Mouse (Mus musculus) urinary bladder, postnatal 25 days (tissue): ENCODE results near the gene Hs6st3.
"Not testable (repeated sequence)": the region's sequence is repeated elsewhere in the genome, so short reads cannot be mapped to it uniquely, and the experiment has no call there.

ENCODE experiments used
- DNase-seq: peaks from one replicate; pipeline ENCODE4 v3.0.0; 2022; ENCODE audit warnings: low spot score

Gene Hs6st3

DNA sequence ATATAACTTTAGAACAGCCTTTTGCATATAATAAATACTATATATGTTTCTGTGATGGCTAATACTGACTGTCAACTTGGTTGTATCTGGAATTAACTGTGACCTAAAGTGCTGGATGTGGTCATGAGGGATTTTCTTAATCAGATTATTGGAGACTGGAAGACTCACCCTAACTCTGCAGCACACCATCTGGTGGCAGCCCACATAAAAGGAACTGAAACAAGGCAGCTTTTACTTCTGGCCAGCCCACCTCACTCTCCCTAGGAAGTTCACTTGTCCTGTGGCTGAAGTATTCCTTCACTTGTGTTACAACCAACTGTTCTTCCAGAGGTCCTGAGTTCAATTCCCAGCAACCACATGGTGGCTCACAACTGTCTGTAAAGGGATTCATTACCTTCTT, 313.5 kb downstream of the Hs6st3 start:
- no peak for DNase-seq

DNA sequence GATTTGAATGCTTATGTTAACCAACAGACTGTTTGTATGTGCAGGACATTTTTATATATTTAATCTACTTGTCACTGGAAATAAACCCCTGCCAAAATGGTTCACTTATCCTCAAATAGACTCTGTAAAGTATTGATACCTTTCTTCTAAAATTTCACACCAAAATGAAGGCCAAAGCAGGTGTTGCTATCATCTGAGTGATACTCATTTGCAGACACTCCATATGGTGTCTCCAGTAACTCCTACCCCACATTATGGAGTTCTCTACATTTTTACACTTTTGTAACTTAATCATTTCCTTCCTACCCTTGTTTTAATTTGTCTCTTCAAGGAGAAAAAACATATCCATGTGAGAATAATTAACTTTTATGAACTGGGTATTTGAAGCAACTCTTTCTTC, 314.2 kb downstream of the Hs6st3 start:
- DNase-seq: no peak

DNA sequence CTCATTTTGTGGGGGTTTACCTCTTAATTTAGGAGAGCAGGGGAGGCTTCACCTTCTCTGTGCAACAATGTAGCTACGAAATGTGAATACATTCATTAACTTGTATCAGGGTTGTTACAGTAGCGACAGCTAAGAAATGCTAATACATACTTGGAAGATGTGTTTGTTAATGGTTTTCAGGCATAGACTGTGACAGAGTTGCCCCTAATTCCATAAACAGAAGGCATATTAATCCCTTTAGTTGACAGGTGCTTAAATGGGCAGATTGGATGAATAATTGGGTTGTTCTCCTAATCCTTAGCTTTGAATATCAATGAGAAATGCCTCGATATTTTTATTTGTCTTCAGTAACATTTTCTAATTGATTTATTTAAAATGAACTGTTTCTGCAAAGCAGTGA, 314.7 kb downstream of the Hs6st3 start:
- no peak for DNase-seq

DNA sequence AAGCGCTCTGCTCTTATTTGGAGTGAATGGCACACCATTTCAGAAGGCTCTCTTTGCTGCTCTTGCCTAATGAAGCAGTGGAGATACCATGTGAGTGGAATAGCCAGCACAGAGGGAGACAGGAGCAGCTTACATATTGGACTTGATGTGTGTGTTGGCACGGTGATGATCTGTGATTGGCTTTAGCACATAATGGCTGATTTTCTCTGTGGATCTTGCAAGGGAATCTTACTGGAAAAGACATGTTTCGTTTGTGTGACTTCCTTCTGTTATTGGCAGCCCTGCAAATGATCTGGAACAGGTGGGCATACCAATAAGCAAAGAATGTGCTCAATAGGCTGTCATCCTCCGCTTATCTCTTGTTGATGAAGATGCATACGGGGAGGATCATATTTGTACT, 326.2 kb downstream of the Hs6st3 start:
- no peak for DNase-seq

DNA sequence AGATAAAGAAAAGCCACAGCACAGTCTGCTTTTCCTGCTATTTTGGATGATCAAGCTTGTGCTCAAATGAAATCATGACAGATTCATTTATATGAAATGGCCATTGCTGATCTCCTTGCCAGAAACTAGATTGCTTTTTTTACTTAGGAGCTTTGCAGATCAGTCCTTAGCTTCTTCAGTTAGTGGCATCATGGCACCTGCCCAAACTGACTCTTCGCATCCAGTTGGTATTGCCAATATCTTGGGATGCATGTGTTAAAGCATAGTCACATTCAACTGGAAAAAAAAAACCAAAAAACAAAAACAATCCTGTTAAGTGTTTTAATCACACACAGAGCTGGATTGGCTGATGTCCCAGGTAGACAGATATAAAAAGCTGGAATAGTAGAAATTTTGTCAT, 326.7 kb downstream of the Hs6st3 start:
- no peak for DNase-seq

DNA sequence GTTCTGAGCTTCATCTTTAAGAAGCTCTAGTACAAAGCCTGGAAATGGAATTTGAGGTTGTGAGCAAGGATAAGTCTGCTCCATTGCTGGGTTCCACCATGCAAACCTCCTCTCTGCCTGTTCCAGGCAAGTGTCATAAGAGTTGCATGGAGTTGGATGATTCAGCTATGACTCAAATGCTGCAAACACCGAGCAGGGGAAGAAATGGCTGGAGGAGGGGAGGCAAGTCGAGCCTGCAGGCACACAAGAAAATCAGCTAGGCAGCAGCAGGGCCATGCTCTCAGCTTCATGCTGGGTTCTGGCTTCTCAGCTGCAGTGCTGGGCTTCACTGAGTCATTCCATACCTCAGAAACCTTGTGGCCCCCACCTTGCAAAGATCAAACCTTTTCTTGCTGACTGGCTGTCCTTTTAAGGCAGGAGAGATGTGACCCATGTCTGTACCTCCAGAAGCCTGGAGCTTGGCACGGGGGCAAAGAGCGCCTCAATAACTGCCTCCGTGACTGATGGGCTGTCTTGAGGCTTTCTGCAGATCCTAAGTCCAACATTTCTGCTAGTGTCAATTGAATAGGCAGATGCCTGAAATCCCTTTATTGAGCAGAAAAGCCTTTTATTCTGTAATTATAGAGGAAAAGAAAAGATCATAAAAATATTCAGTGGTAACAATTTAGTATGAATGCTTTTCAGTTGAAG, 328.9 kb downstream of the Hs6st3 start:
- DNase-seq: no peak

DNA sequence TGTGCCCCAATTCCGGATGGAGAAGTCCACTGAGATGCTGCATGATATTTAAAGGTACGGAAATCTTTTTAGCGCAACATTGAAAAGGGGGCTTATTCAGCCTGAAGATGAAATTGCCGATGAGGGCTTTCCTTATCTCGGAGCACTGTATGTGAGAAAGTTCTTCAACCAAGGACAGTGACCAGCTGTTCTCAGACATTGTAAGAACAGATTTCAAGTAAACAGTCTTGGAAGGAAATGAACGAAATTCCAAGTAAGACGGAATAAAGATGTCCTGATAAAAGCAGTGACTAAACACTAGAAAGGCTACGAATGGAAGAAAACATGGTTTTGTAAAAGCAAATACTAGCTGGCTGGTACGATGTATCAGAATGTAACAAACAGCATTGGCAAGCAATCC, 338.4 kb downstream of the Hs6st3 start:
- no peak for DNase-seq

DNA sequence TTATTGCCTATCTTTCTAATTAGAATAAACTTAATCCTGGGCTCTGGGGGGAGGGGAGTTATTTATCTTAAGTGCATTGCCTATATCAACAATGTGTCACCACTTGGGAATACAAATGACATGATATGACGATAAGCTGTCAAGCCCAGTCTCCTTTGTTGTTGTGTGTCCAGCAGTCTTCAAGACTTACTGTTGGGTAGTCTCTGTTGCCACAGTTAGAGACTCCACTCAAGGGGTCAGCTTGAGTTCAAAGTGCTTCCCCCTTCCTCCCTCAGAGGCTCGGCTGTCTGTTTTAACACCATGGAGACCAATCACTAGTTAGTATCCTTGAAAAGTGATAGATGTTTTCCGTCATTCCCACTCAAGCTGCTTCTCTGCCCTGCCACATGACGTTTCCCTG, 339.7 kb downstream of the Hs6st3 start:
- DNase-seq: no peak

DNA sequence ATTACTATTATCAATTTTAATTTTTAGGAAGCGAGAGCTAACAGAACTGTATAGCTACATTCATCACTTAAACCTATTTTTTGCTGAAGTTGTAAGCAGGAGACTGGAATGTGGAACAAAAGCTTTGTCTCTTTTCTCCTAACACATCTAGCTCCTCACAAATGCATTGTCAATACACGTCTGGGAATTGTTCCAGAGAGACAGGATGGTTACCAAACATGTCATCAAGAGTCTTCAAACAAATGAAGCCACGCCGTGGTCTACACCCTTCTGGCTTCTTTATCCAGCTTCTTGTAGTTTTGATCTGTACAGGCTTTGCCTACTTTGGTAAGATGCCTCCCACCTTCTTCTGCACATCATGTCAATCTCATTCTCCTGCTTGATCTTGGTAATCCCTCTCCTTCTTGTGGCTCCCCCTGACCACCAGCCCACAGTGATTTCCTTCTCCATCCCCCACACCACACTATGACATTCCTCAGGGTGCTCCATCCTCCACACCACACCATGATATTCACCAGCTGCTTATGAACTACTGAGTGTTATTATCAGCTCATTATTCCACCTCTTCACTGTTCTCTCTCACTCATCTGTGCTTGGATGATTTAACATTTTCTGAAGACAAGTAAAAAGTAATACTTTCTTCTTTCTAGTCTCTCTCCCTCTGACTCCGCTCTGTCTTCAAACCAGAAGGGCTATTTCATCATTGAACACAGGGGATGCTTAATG, 351.0 kb downstream of the Hs6st3 start:
- DNase-seq: no peak

DNA sequence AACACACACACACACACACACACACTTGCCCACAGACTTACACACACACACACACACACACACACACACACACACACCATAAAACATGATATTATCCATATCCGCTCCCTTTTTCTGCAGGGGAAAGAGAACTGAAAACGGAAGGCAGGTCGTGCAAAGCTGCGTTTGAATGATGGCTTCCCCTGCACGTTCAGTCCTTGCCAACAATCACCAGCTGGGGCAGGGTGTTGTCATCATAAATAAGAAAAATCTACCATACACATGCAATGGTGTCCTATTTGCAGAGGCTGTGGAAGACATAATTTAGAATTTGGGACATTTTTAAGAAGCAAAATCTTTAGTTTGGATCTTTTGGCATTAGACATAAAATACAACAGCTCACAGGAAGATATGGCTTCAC, 382.5 kb downstream of the Hs6st3 start:
- no peak for DNase-seq

DNA sequence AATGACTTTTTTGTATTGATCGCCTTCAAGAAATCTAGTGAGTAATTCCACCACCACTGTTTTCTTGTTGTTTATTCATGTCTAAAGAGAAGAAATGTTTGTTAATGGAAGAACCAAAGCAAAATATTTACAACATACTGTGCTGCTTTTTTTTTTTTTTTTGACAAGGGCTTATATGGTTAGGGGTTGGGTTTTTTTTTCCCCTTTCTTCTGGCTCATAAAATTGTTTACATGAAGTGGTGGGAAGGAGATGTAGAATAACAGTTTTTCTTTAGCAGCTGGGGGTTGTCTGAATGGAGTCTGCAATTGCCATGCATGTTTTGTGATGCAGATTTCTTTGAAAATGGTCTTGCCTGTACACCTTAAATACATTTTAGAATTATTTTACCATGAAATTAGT, 382.9 kb downstream of the Hs6st3 start:
- DNase-seq: no peak

DNA sequence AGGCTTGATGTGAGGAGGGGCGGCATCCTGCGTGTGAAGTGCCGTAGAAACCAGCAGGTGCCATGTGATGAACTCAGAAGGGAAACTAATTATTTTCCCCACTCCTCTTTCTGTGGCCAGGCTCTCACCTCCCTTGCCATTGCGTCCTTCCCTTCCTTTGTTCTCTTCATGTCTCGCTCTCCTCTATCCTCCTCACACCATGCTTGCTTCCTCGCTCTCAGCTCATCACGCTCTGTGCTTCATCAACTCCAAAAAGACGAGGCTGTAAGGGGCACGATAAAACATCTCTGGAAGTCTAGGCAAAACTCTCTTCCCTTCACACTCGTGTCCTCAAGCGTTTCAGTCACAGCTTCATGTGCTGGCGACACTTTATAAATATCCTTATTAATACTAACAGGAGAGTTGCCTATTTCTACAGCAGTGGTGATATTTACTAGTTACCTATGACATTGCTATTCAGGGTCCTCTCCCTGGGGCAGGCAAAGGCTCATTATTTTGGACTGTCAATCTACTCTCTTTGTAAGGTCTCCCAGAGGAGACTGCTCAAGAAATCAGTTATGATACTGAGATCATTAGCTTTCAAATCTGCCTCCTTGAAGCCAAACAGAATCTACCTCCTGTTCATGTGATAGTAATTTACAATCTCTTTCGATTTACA, 394.9 kb downstream of the Hs6st3 start:
- no peak for DNase-seq

DNA sequence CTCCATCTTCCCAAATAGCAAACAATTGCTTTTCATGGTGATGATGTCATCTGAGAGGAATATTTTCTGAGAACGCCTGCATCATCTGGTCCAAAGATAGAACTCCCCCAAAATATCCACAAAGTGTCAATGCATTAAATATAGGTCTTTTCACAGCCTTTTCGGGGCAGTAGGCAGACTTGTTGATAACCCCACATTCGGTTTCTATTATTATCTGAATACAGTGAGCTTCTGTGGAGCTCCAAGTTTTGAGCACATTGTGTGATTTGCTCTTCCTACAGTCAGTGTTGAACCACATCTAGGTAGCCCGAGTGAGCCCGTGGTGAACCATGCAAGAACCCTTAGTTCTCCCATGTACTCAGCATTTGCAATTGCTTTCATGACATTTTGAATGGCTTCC, 402.4 kb downstream of the Hs6st3 start:
- DNase-seq: no peak

DNA sequence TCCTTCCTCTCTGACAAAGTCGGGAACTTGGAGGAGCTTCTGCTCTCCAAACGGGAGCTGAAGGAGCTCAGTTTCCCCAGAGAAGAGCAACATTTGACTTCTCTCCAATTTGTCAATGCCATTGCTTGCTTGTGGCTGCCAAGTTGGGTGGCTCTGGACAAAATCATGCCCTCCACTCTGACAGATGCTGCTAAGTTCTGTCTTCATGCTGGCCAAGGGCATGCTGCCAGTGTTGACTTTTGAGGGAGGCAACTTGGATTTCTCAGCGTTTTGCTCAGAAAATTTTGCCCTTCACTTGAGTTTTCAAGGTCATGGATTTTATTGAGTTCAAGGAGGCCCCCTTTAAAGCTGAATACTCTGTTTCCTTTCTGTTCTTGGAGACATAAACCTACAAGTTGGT, 406.5 kb downstream of the Hs6st3 start:
- DNase-seq: no peak

DNA sequence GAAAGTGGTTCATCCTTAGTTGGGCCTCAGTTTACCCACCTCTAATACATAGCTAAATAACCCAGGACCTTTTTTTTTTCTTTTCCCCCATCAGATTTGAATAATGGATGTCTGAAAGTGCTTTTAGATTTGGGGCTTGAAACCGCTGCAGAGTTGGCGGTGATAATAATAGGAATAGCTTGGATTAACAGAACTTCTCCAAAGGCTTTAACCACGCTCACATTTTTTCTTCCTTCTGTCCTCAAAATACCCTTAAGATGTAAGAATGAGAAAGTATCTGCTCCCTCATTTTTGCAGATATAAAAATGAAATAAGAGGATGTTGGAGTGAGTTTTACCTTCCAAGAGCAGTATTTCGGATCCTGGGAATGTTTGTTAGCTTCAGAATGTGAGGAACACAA, 420.2 kb downstream of the Hs6st3 start:
- no peak for DNase-seq

DNA sequence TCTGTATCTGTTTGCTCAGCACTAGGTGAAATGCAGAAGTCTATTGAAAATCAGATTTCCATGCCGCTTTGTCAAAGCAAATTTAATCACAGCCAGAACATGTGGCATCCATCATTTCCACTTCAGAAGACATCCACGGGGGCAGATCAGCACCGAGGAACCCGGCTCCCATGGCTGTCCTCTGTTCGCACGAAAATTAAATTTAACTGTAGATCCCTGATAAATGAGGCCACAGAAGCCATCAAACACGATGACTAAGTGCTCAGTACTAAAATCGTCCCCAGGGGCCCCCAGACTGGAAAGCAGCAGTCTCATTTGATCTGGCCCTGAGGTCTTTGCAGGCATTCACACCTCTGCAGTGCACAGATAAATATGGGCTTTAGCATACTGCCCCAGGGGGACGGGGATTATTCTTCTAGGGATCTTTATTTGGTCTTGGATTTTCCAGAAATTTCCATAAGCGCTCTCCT, 443.9 kb downstream of the Hs6st3 start:
- DNase-seq: no peak

DNA sequence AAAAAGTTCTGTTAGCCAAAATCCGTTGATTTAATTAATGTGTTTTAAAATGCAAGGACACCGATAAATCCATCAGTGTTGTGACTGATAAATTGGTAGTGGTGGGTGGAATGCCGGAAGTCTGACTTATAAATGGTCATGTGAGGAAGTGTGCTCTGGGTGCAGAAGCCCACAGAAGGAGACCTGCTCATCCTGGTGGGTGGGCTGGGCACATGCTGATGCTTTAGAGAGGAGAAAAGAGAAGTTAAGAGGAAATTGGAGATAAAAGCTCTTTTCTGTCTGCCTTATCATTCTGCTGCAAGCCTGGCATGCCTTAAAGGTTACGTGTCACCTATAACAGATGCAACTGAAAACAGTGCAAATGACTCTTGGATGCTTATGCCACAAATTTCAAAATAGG, 446.9 kb downstream of the Hs6st3 start:
- DNase-seq: no peak

DNA sequence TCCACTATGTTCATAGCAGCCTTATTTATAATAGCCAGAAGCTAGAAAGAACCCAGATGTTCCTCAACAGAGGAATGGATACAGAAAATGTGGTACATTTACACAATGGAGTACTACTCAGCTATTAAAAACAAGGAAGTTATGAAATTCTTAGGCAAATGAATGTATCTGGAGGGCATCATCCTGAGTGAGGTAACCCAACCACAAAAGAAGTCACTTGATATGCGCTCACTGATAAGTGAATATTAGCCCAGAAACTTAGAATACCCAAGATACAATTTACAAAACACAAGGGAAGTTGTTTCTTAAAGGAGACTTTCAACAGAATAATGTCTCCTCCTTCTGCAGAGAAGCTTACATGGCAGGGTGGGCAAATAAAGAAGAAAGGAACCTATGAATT, 449.2 kb downstream of the Hs6st3 start:
- DNase-seq: not testable (repeated sequence)

DNA sequence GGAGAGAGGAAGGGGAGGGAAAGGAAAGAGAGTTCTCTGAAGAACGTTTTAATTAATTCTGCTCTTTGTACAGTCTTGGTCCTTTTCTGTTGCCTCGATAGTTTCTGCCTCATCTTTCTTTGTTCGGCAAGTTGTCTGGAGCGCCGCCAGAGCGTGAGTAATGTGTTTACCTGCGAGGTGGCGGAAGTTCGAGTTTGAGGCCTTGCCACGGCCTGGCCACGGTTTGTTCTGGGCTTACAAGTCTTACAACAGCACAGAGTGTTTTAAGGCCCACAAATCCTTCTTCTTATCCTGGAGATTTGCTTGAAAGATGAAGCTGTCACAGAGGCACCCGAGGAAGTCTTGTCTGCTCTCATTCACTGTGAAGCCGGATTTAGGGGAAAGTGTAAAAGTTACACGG, 466.2 kb downstream of the Hs6st3 start:
- peak; percentile 17 for DNase-seq

DNA sequence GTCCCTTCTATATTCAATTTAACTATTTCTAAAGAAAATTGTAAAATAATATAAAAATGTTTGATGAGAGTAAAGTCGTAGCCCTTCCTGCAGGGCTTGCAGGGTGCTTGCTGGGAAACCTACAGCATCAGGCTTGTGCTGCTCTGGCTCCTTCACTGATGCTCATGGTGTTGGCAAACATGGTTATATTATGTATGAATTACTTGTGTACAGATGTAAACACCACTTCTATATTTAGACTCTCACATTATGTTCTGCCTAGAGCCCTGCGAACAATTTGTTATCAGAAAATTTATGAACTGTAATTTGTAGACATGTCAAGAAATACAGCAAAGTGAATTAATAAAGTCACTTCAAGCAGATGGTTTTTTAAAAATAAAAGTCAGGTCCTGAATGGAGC, 474.7 kb downstream of the Hs6st3 start:
- no peak for DNase-seq

DNA sequence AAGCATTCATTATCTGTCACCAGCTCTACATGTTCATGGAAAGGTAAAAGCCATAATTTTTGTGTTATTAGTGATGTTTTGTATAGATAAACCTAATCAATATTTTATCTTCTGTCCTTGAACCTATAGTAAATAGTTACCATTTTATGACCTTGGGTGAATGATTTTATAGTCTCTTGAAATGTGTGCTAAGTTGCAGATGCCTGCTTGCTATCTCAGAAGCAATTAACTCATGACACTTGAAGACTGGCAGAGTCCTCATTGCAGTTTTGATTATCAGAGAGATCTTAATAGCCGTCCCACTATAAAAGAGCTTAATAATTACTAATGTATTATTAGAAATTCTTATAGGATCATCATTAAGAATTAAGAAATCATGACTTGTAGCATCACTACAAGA, 491.0 kb downstream of the Hs6st3 start:
- no peak for DNase-seq

DNA sequence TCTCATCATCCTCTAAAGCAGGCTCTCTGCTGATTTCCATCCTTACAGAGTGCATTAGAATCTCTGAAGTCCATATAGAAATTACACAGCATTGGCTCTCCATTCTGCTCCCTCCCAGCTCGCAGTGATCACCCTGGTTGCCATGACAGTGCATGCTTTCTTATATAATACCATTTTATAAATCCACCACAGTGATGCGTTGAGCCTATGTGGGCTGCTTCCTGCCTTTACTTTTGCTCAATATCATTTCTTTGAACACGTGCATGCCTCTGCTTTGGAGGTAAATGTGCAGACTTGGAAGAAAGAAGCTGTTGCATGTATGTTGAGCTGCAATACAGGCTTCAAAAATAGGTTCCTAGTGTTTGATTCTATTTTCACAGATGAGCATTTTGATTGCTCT, 494.9 kb downstream of the Hs6st3 start:
- no peak for DNase-seq

DNA sequence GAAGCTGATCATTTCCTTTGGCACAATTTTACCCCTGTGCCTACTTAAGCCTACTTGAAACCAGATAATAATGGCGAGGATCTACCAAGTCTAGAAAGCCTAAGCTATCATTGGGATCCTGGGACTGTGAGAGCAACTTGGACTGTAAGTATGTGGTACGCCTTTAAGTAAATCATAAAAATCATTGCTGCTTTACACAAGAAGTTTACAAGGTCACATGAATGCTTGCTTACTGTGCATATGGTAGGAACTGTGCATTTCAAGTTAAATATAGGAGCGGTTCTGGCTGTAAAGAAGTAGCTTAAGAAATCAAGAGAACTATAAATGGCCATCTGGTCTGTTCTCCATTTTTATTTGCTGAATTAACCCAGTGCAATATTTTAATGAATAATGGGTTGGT, 495.5 kb downstream of the Hs6st3 start:
- no peak for DNase-seq
